Mouse (Mus musculus): ENCODE data around the gene Ptprb.

DNA sequence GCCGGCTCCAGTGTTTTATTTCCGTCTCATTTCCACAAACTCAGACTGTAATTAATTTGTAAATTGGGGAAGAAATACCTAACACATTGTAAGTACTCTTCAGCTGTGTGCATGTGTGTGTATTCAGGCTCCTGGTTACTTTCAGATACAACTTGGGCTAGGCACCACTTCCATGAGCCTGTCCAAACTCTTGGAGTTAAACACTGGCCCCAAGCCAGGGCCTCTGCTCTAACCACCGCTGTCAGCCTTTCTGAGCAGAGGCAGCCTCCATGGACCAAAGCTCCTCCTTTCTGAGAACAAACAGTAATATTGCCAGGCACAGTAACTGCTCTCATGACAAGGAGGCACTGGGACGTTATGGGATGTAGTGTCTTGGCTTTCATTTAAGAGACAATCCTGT, 101.5 kb downstream of the Ptprb start:
- TF ChIP-seq POLR2A (IDR thresholded peaks at IDR 0.05; ENCODE audit: control insufficient read depth, extremely low read depth, insufficient read depth, low read length, poor library complexity), result no peak
- TF ChIP-seq CTCF (IDR thresholded peaks at IDR 0.05; ENCODE audit: borderline replicate concordance, control insufficient read depth, extremely low read depth, insufficient read depth, low read length, poor library complexity), result no peak

Measured in thymus, adult 2 months (tissue).